Mouse (Mus musculus) adipocyte (in vitro differentiated cells): ENCODE results near the gene Gm21865.
"Not testable (repeated sequence)": the region's sequence is repeated elsewhere in the genome, so short reads cannot be mapped to it uniquely, and the experiment has no call there.

Source experiments
- DNase-seq: peaks from one replicate; pipeline ENCODE4 v3.0.0-alpha.2; 2016; ENCODE audit warnings: low spot score

Gene Gm21865

DNA sequence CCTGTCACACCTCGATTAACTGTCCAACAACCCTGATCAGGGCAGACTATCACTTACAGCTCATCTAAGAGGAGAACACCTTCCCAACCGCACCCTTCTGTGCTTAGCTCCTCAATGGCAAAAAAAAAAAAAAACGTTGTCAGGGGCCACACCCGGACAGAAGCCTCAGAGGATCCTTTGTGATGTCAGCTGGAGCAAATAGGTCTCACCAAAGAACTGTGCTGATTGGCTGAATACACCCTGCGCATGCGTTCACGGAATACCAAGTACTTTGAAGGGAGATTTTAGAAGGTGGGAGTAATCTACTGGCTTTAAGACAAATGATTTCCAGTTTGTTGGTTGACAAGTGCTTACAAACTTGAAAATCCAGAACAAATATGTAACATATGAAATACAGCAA lies at the start of gene Gm21865:
Gene Gm21865, minus strand, starts transcription at position 101 of the 400 bp plus-strand sequence.
- DNase-seq: not testable (repeated sequence)
